Mouse (Mus musculus): Measurements from ENCODE around the gene Uba6. TPM values are rescaled to one million over a fixed set of nuclear protein-coding genes. Genes with fewer than 3 reads are reported as not detected.
A peak's percentile ranks its signal among the peaks of the same experiment; 100 is the strongest.

The Uba6 gene
- total RNA-seq, 1 experiment from 2014 or later = 29.4 TPM

- ATAC-seq (replicated peaks; ENCODE audit: low read depth, poor library complexity, severe bottlenecking) = peak; percentile 92
Observed at GRCm38 (mm10) chr5:86078720-86079334, 93.8 kb downstream of the Uba6 start.

DNA sequence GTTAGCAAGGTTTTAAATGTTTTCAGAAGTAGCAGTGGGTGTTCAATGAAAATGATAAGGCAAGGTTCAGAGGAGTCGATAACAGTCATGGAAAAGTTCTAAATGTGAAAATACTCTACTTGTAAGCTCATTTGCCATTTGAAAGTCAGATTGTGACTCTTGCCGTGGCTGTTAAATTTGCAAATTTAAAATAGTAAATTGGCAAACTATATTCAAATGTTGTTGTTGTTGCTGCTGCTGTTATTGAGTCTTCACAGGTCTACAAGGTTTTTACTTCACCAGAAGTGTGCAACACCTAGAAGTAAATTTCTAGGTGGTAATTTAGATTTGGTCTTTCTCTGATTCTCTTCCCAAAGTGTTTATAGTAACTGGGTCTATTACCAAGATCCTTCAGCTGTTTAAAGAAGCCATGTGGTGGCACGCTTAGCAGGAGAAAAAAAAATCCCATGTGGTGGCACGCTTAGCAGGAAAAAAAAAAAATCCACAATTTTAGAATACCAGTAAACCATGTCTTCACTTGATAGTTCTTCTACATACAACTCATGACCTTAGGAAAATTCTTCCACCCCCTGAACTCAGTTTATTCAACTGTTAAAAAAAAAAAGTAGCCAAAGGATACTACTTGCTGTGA lies 99.7 kb downstream of the Uba6 start:
- no peak for ATAC-seq (replicated peaks; ENCODE audit: low read depth, poor library complexity, severe bottlenecking)

DNA sequence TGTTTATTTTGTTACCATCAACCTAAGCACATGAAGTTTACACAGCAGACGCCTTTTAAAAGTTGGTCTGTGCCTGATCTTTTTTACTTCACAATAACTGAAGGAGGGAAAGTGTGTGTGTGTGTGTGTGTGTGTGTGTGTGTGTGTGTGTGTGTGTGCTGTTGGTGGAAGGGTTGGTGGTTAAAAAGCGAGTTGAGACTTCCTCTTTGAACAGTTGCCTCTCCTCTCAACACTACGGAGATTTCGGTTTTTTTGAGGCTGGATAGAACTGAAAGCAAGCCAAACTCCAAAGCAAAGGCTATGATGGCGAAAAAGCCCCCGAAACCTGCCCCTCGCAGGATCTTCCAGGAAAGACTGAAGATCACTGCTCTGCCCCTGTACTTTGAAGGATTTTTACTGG lies 101.1 kb downstream of the Uba6 start, which contains the start of gene Stap1:
Gene Stap1, plus strand, starts transcription at position 209 of the 400 bp plus-strand sequence.
- ATAC-seq (replicated peaks; ENCODE audit: low read depth, poor library complexity, severe bottlenecking) = peak; percentile 62

DNA sequence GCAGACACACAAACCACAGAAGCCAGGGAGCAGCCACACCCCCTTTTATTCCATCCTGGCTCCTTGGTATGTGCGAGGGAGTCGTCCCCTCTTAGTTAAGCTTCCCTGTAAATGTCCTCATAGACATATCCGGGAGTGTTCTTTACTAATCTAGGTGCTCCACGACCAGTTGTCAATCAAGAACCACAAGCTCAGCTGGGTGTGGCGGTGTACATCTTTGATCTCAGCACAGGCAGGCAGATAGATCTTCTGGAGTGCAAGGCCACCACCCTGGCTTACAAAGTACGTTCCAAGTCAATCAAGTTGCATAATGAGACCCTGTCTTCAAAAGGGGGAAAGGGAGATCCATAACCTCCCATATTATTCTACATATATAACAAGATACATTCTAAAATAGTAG lies 103.5 kb downstream of the Uba6 start:
- no peak for ATAC-seq (replicated peaks; ENCODE audit: low read depth, poor library complexity, severe bottlenecking)

- peak; percentile 1; the same call in 1 of the 2 replicates for ATAC-seq (replicated peaks; ENCODE audit: low read depth, poor library complexity, severe bottlenecking)
Observed at GRCm38 (mm10) chr5:86068451-86068850, 104.2 kb downstream of the Uba6 start.

DNA sequence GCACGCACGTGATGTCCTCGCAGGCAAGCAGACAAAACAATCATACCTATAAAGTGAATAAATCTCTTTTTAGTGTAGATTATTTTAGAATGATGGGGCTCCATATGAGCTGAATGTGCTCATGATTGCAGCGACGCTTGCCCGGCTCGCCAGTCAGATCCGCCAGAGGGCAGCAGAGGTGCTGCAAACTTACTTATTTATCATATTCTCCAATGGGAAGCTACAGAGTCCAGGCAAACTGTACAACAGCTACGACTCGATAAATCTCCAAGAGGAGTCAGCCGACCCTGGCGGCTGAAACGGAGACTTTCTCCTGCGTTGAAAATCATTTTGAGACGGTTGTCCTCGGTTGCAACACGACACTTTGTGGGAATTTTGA lies 106.1 kb downstream of the Uba6 start:
- ATAC-seq (replicated peaks; ENCODE audit: low read depth, poor library complexity, severe bottlenecking) = peak; percentile 63

DNA sequence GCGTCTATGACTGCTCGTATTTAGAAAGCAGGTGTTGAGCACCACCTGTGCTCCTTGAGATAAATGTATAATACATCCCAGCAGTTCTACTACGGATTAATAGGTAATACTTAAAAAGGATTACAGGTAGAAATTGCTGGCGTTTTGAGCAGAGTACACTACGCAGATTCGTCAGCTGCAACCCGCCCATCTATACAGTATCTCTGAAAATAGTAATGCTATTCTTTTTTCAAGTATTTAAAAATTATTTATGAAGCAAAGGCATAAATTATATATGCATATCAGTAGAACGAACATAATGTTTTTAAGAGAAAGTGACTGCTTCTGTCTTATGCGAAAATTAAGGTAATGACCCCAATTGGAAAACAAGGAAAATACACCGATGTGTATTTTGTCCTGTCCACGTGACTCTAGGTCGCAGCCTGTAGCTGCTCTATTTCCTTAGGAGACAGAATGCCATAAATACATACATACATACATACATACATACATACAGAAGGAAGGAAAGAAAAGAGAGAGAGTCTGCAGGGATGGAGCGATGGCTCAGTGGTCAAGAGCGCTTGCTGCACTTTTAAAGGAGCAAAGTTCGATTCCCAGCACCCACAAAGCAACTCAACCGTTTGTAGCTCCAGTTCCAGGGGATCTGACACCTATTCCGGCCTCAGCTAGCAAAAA lies 106.6 kb downstream of the Uba6 start:
- ATAC-seq (replicated peaks; ENCODE audit: low read depth, poor library complexity, severe bottlenecking) = no peak

DNA sequence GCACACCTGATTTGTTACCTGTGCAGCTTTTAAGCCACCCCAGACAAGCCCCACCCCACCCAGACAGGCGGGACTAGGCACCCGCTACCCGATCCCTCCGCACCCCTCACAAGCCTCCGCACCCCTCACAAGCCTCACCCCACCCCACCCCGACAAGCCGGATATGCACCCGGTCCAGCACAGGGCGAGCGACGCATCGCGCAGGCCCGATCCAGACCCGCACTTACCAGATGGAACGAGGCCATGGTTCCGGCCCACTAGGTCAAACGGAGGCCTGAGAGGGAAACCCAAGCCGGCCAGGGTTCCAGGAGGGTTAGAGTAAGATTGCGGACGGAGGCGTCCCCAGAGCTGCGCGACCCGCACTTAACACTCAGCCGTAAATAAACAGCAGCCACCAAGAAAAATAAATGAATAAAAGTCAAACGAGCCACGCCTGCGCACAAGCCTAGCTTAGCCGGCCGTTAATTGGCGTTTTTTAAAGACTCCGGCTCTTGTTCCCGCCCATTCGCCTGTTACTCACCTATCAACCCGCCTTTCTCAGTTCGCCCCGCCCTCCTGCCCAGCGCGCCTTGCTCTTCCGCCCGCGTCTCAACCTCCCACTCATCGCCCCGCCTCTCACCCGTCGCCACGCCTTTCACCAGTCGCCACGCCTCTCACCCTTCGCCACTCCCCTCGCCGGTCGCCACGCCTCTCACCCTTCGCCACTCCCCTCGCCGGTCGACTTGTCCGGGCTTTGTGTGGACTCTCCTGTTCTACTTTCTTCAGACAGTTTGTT lies 107.3 kb downstream of the Uba6 start, which contains the start of gene Cenpc1:
Gene Cenpc1, minus strand, starts transcription at position 483 of the 775 bp plus-strand sequence.
- ATAC-seq (replicated peaks; ENCODE audit: low read depth, poor library complexity, severe bottlenecking) = peak; percentile 80

DNA sequence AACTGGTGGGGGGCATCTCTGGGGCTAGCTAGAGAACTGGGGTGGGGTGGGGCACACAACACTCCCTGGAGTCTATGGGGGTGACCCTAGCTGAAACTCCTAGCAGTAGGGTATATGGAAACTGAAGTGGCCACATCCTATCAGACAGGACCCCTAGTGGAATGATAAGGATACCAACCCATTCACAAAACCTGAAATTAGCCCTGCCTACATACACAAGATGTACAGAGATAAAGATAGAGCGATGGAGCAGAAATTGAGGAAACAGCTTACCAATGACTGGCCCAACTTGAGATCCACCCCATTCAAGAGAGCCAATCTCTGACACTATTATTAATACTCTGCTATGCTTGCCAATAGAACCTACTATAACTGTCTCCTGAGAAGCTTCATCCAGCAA lies 109.1 kb downstream of the Uba6 start:
- ATAC-seq (replicated peaks; ENCODE audit: low read depth, poor library complexity, severe bottlenecking) = no peak

Other genes starting within 250 kb of the Uba6 start
- 61.6 and 63.2 TPM in 2 replicates for gene Cenpc1, start 107.2 kb downstream of the Uba6 start, total RNA-seq (2017)
- gene Stap1, start 101.1 kb downstream of the Uba6 start, total RNA-seq (2017) = 39.3 and 57.7 TPM in 2 replicates
- gene Gnrhr, start 25.1 kb upstream of the Uba6 start, total RNA-seq (2017) = not detected in 2 replicates
- not detected in 2 replicates for gene Tmprss11c, start 116.5 kb upstream of the Uba6 start, total RNA-seq (2017)
- gene Tmprss11d, start 200.6 kb upstream of the Uba6 start, total RNA-seq (2017) = not detected in 2 replicates